Mouse (Mus musculus): ENCODE measurements at regions not wholly inside any gene's neighbourhood (a gene's known extent, or its start where the extent isn't known, plus 50 kb on each side); places are given as distances from the start of the nearest gene placed in this dataset.

GRCm38 (mm10) chr7:88185120-88185796 lies 92.6 kb upstream of the Ctsc start:
- CTCF ChIA-PET = no interaction called here

GRCm38 (mm10) chr7:88187555-88187954 lies 90.3 kb upstream of the Ctsc start:
- CTCF ChIA-PET = no interaction called here

GRCm38 (mm10) chr7:88192771-88193170 lies 85.1 kb upstream of the Ctsc start:
- CTCF ChIA-PET = no interaction called here

GRCm38 (mm10) chr7:88199043-88199442 lies 78.8 kb upstream of the Ctsc start:
- CTCF ChIA-PET = no interaction called here

- CTCF ChIA-PET = interaction anchor here (1.1 kb wide), 1 partner anchor 54 kb away, joined by 5 read pairs; no protein-coding TSS in a partner anchor
Observed at GRCm38 (mm10) chr7:88199929-88200538, 77.9 kb upstream of the Ctsc start.

- CTCF ChIA-PET = interaction anchor here (0.6 to 0.7 kb wide), 2 partner anchors 13 to 50 kb away, joined by 4 to 11 read pairs; no protein-coding TSS in a partner anchor
Observed at GRCm38 (mm10) chr7:88201658-88202364, 76.1 kb upstream of the Ctsc start.

GRCm38 (mm10) chr7:88206223-88206827 lies 71.6 kb upstream of the Ctsc start:
- CTCF ChIA-PET = interaction anchor here (0.7 kb wide), 1 partner anchor 114 kb away, joined by 3 read pairs; no protein-coding TSS in a partner anchor

- CTCF ChIA-PET = interaction anchor here (0.7 kb wide), 1 partner anchor 113 kb away, joined by 3 read pairs; no protein-coding TSS in a partner anchor
Observed at GRCm38 (mm10) chr7:88206914-88207710, 70.8 kb upstream of the Ctsc start.

- CTCF ChIA-PET = interaction anchor here (0.6 to 0.8 kb wide), 2 partner anchors 12 to 73 kb away, joined by 3 to 4 read pairs; no protein-coding TSS in a partner anchor
Observed at GRCm38 (mm10) chr7:88214713-88215198, 63.1 kb upstream of the Ctsc start.

GRCm38 (mm10) chr7:88215425-88215824 lies 62.5 kb upstream of the Ctsc start:
- CTCF ChIA-PET = no interaction called here

GRCm38 (mm10) chr7:88222141-88222540 lies 55.7 kb upstream of the Ctsc start:
- CTCF ChIA-PET = no interaction called here

GRCm38 (mm10) chr7:88225800-88226199 lies 52.1 kb upstream of the Ctsc start:
- CTCF ChIA-PET = no interaction called here
